Mouse (Mus musculus): ENCODE results near the gene Fgf12.

Fgf12 gene

DNA sequence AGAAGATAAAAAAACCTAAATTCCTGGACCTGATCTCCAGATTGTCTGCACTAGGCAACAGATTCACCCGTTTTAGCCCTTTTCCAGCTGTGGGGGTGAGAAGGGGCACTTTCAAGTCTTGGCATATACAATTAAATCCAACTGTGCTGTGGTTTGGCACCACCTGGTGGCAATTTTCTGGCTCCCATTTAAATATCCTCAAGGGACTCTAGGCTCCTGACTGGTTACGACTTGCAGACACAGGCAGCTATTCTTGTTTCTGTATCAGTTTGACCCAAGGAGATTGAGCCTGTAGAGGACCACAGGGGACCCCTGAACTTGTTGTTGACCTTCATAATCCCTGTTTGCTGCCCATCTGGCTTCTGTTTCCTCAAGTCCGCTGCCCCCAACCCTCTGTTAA, 141.9 kb downstream of the Fgf12 start:
- peak; percentile 77 for DNase-seq

GRCm38 (mm10) chr16:28603155-28603554, 149.7 kb downstream of the Fgf12 start:
- DNase-seq, result no peak

GRCm38 (mm10) chr16:28601723-28602122, 151.1 kb downstream of the Fgf12 start:
- DNase-seq, result no peak

GRCm38 (mm10) chr16:28596112-28596511, 156.8 kb downstream of the Fgf12 start:
- DNase-seq, result no peak

DNA sequence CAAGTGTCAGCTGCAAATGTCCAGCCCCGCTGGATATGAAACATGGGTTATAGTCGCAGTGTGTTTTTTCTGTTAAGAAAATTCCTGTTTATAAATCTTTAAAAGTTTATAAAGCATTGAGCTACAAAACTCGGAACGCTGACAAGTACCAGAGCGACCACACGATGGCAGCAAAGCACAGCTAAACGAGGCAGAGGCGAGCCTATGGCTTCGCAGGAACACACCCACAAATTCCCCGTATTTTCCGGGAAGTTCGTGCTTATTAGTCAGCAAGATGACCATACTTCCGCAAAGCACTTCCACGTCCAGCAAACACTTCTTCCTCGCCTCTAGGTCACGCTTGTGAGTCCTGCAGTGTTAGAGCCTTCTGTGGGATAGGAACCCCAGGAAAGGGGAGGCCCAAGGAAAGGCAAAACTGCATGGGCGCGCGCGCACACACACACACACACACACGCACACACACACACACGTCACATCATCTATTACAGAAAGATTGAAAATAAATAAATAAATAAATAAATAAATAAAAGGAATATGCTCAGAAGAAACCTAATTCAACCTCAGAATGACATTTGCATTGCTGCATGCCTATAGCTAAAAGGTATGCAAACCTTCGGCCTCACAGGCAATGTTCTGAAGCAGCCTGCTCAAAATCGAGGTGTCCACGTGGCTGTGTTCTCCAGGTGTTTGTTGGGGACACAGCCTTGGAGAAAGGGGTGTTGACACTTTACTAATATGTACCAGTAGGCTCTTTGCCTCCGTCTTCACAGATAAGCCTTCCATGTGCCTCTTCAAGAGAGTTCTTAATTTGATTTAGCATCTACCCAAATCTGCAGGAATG, 159.6 kb downstream of the Fgf12 start:
- peak; percentile 86 for DNase-seq

DNA sequence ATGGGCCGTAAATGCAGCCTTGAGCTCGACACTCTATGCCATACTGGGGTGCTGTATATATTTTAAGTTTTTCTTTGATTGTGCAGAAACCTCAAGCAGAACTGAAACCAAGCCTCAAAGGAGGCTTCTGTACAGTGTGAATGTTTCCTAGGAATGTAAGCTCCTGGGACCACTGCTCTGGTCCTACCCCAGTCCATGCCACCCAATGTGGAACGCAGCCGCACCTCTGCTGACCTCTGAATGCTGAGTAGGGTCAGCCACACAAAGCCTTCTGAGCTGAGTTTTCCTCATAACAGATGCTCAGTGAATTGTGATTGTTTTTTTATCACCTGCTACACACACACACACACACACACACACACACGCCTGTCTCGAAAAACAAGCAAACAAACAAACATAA, 160.4 kb downstream of the Fgf12 start:
- DNase-seq, result no peak

GRCm38 (mm10) chr16:28591583-28591982, 161.3 kb downstream of the Fgf12 start:
- DNase-seq, result no peak

DNA sequence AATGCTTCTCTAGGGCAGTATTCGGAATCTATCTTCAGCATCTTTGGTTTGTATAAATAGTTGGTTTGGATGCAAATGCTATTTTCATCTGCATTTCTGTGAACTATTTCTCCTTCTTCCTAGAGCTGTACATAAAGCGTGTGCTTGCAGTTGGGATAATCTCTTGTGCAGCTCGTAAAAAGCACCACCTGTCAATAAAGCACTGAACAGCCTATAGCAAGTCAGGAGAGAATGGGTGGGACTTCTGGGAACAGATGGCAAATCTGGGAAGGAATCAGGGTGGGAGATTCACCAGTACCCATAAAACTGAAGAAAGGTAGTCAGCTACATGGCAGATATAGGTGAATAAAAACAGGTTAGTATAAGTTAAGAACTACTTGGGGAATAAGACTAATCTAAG, 180.7 kb downstream of the Fgf12 start:
- no peak for DNase-seq

GRCm38 (mm10) chr16:28564716-28565217, 188.1 kb downstream of the Fgf12 start:
- peak; percentile 47 for DNase-seq

- DNase-seq, result peak; percentile 87
Observed at GRCm38 (mm10) chr16:28564075-28564715, 188.7 kb downstream of the Fgf12 start.

DNA sequence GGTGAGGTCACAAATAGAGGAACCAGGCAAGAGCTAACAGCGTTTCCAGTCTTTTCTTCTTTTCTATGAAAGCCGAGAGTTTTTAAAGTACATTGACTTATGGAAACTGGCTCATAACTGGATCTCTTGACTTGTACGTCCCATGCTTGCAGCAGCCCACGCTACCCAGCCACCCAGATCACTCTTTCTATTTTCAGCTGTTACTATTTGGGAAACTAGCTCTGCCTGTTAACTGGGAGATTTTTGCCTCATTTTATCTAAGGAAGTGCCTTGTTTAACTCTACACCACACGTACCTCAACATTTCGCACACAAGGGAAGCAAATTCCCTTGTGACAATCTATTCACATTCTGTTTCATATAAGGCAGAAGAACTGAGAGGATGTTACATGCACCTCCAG, 190.0 kb downstream of the Fgf12 start:
- DNase-seq, result no peak

DNA sequence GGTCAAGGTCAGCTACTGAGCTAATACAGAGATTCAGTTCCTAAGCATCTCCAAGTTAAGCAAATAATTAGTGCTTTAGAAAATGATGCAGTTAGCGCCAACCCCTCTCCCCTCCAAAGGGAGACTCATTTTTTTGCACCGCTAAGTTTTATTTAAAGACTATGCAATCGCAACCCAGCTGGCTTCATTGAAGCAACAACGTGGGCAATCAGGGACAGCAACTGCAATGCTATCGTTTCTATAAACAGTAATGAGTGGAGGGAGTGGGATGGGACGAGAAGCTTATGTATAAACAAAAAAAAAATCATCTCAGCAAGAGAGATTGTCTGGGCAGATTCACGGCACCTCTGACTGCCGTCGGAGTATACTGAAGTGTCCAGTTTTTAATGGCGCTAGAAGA, 197.6 kb downstream of the Fgf12 start:
- DNase-seq, result no peak

GRCm38 (mm10) chr16:28539423-28539822, 213.4 kb downstream of the Fgf12 start:
- no peak for DNase-seq

DNA sequence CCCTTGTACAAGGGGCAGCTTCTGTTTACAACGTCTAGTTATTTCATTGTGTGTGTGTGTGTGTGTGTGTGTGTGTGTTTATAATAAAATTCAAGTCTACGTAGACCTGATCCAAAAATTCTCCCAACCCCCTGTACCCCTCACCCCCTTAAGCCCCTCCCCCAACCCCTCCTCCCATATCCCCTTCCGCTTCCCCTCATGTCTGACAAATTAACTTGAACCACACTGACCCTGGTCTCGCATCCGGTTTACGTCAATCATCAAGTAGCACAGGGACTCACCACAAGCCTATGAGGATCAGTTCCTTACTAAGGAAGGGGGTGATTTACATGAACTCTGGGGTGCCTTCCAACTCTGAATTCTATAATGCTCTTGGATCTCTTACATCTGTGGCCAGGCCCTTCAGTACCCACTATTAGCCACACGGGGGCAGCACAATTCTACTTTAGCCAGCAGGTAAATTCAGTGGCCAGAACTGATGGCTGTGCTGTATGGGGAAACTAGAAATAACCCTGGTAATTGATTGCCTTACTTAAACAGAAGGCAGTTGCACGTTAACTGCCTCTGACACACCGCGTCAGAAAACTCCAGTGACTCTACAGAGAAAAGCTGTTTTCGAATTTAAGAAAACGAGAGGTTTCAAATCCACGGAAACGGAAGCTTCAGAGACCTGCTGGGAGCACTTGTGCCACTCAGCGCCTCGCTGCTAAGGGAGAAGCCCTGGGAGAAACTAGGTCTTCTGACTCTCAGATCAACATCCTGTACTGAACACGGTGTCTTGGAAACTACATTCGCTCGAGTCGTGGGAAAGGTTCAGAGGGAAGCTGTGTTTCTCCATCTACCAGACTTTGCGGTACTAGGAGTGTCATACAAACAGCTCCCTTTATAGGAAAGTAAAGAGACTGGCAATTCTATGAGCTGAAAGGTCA, 235.0 kb downstream of the Fgf12 start:
- peak; percentile 81 for DNase-seq

DNA sequence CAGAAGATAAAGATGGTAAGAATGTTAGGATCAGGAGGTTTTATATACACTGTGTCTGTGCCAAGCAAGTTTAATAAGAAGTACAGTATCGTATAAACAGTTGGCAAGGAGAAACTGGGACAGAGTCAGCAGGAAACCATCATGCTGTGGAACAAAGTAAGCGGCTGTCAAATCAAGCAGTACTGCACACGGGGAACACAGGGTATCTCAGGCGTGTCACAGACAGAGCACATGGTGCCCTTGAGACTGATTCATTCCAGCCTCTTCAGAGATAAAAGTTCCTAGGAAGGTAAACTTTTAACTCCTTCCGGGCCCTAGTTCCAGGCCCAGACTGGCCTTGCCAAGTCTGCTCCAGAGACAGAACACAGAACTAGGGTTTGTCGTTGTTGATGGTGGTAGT, 240.4 kb downstream of the Fgf12 start:
- no peak for DNase-seq

DNA sequence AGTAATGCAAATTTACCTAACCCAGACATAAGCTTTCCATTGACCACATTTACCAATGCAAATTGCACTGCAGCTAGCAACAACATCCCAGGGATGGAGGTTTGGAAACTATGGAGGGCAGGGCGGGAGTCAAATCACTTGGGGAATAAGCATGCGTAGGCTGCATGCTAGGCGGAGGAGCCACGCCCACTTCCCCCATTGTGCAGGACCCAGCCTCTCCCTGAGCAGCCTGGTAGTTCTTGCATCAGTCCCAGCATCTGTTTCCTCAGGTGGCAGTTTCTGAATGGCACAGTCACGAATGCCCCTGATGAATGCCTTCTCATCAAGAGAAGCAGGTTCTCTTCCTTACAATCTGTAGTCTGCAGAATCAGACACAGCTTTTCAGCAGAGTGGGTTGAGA, 241.5 kb downstream of the Fgf12 start:
- DNase-seq, result peak; percentile 12

DNA sequence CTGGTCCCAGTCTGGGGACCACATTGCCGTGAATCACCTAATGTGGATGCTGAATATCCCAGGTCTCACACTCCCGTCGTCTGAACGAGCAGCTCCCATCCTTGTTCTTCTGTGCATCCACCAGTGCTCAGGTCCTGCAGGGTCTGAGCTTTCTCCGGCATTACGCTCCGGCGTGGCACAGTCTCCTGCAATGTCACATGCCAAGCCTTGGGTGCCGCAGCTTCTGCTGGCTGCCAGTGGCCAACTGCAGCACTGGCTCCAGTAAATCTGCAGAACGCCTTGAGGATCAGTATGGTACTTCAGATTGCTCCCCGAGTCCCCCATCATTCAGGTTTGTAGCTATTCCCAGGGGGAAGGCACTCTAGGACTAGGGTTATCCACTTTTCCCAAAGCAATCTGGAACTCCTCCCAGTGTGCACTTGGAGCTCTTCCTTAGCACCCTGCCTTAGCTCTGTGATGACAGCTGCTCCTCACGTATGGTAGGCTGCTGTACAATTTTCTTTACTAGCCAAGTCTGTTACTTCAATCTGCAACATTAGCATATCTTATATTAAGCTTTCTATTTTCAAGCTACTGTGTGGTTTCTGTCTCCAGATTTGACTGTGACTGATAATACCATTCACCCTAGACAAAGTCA, 254.8 kb downstream of the Fgf12 start:
- DNase-seq, result no peak

DNA sequence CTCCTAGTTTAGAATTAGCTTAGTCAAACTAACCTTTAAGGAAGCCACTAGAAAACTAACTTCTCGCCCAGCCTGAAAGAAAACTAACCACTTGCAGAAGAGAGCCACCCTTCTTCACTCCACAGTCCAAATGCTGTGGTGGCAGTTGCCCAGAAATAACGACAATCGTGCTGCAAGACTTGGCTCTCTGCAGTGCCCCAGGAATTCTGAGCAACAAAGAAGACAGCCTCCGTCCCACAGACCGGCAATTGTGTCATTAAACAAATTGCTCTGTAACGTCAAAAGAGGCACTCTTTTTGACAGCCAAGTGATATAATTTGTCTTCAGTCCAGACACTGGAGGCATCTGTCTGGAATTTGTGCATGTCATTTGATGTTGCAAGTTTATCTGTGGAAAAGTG, 261.2 kb downstream of the Fgf12 start:
- DNase-seq, result no peak

DNA sequence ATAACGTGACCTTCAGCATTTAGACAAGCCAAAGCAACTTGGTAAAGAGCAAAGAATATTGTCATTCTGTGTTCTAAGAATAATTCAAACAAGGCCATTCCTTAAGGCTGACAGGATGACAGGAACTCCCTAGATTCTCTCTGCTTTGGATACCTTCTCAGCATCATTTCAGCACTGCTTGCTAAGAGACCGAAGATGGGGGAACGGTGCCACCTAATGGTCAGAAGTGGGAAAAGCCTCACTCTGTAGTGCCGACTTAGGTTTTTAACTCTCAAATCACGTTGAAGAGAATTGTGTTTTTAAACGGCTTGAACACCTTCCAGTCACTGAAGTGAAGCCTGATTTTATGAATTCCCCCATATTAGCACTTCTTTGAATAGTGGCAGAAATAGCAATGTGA, 262.4 kb downstream of the Fgf12 start:
- DNase-seq, result peak; percentile 77

DNA sequence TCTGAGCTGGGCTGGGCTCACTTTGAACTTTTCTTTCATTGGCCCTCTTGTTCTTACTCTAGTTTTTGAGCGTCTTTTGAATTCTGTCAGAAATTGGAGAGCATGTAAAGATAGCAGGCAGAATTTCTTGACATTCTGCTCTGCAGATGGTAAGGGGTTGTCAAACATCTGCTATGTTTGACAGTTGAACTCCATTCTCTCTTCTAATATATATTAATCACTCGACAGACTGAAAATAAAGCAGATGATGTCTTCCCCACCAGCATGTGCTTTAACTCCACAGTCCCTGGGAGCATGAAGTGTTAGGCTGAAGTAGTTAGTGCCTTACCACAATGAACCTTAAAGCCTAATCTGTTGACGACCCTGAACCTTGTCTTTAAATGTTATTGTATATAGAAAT, 267.9 kb downstream of the Fgf12 start:
- no peak for DNase-seq

DNA sequence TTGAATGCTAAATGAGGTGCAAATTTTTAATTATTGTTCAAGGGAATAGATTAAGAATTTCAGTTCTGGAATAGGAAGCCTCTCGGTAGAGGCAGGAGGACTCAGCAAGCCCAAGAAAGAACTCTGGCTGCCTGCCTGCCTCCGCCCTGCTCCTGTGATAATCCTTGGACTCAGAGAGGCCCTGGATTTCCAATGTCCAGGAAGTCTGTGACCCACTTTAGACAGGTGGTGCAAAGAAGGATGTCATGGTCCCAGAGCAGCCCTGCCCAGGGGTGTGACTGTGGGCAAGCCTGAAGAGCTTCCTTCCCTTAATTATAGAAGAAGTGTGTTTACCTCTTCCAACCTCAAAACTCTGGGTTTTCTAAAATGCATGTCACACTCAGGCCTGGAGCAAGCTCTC, 273.8 kb downstream of the Fgf12 start:
- no peak for DNase-seq

- DNase-seq, result no peak
Observed at GRCm38 (mm10) chr16:28476651-28477050, 276.2 kb downstream of the Fgf12 start.

DNA sequence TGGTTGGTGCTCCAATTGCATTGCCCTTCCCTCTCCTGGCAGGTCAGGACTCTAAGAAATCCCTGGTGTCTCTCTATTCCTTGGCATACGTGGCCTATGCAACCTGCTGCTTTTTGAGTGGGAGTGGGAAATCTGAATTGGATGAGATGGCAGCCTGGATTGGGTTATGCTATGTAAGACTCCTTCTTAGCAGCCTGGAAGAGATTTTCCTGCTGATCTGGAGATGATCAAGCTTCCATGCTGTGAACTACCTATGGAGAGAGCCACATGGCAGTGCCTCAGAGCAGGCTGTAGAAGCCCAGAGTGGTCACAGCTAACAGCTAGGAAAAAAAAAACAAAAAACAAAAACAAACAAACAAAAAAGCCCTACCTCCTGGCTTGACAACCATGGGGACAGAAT, 277.3 kb downstream of the Fgf12 start:
- no peak for DNase-seq

Data from embryo, embryonic 11 days (tissue).